Mouse (Mus musculus): Measurements from ENCODE around the gene Ajuba. TPM values are rescaled to one million over a fixed set of nuclear protein-coding genes. Genes with fewer than 3 reads are reported as not detected.

Gene Ajuba
- polyA plus RNA-seq, 1 experiment from 2014 or later, result 38.5 TPM

- H3K36me3 ChIP-seq (ENCODE audit: control insufficient read depth, insufficient read depth, low read length), result peaks cover 8% of the 10 kb centered on the region
- no peak for ATAC-seq (ENCODE audit: insufficient number of reproducible peaks, low FRiP score, low TSS enrichment, low read depth)
- 76% methylated on average over 6 of the region's 6 CpGs for WGBS
Observed at GRCm38 (mm10) chr14:54610648-54611047, 33.3 kb upstream of the Ajuba start.

GRCm38 (mm10) chr14:54609962-54610361, 32.6 kb upstream of the Ajuba start:
- no peak overlapping the region for H3K27ac ChIP-seq (replicated peaks; ENCODE audit: low read depth, low read length)
- no peaks in the 10 kb centered on the region for H3K27me3 ChIP-seq (ENCODE audit: control insufficient read depth, insufficient read depth, low read length)
- peaks cover 7% of the 10 kb centered on the region for H3K36me3 ChIP-seq (ENCODE audit: control insufficient read depth, insufficient read depth, low read length)
- DNase-seq (ENCODE audit: low spot score) (no peak), ATAC-seq (ENCODE audit: insufficient number of reproducible peaks, low FRiP score, low TSS enrichment, low read depth) (no peak)
- no peak overlapping the region for H3K9ac ChIP-seq (ENCODE audit: low read length)
- WGBS, result 90% methylated on average over 4 of the region's 4 CpGs
- no peaks in the 10 kb centered on the region for H3K9me3 ChIP-seq (ENCODE audit: control insufficient read depth, low read length)
- no peaks in the 10 kb centered on the region for H3K4me1 ChIP-seq (ENCODE audit: control insufficient read depth, insufficient read depth, low read length)
- no peak overlapping the region for H3K4me3 ChIP-seq (ENCODE audit: low read depth, low read length)
- no peak overlapping the region for H3K4me2 ChIP-seq (ENCODE audit: low read depth, severe bottlenecking)

More at GRCm38 (mm10) chr14:54610648-54611047, 33.3 kb upstream of the Ajuba start:
- DNase-seq (ENCODE audit: low spot score), result no peak
- Histone ChIP-seq H3K4me3 (ENCODE audit: low read depth, low read length) (no peak overlapping the region), H3K4me1 (ENCODE audit: control insufficient read depth, insufficient read depth, low read length) (no peaks in the 10 kb centered on the region), H3K9me3 (ENCODE audit: control insufficient read depth, low read length) (no peaks in the 10 kb centered on the region), H3K27me3 (ENCODE audit: control insufficient read depth, insufficient read depth, low read length) (no peaks in the 10 kb centered on the region), H3K4me2 (ENCODE audit: low read depth, severe bottlenecking) (no peak overlapping the region), H3K27ac (replicated peaks; ENCODE audit: low read depth, low read length) (no peak overlapping the region), H3K9ac (ENCODE audit: low read length) (no peak overlapping the region)

- Histone ChIP-seq H3K9me3 (ENCODE audit: control insufficient read depth, low read length) (no peaks in the 10 kb centered on the region), H3K9ac (ENCODE audit: low read length) (no peak overlapping the region), H3K27ac (replicated peaks; ENCODE audit: low read depth, low read length) (no peak overlapping the region), H3K36me3 (ENCODE audit: control insufficient read depth, insufficient read depth, low read length) (peaks cover 7% of the 10 kb centered on the region), H3K27me3 (ENCODE audit: control insufficient read depth, insufficient read depth, low read length) (no peaks in the 10 kb centered on the region), H3K4me2 (ENCODE audit: low read depth, severe bottlenecking) (no peak overlapping the region), H3K4me3 (ENCODE audit: low read depth, low read length) (no peak overlapping the region), H3K4me1 (ENCODE audit: control insufficient read depth, insufficient read depth, low read length) (peaks cover 3% of the 10 kb centered on the region; the same call in 1 of the 2 replicates)
- no peak for DNase-seq (ENCODE audit: low spot score)
- 70% methylated on average over 4 of the region's 4 CpGs for WGBS
- no peak for ATAC-seq (ENCODE audit: insufficient number of reproducible peaks, low FRiP score, low TSS enrichment, low read depth)
Observed at GRCm38 (mm10) chr14:54609245-54609644, 31.9 kb upstream of the Ajuba start.

- no peak for ATAC-seq (ENCODE audit: insufficient number of reproducible peaks, low FRiP score, low TSS enrichment, low read depth)
- Histone ChIP-seq H3K36me3 (ENCODE audit: control insufficient read depth, insufficient read depth, low read length) (peaks cover 2% of the 10 kb centered on the region; the same call in 1 of the 2 replicates), H3K27ac (replicated peaks; ENCODE audit: low read depth, low read length) (no peak overlapping the region), H3K4me2 (ENCODE audit: low read depth, severe bottlenecking) (no peak overlapping the region), H3K27me3 (ENCODE audit: control insufficient read depth, insufficient read depth, low read length) (no peaks in the 10 kb centered on the region), H3K4me3 (ENCODE audit: low read depth, low read length) (no peak overlapping the region), H3K9ac (ENCODE audit: low read length) (no peak overlapping the region), H3K4me1 (ENCODE audit: control insufficient read depth, insufficient read depth, low read length) (peaks cover 3% of the 10 kb centered on the region; the same call in 1 of the 2 replicates), H3K9me3 (ENCODE audit: control insufficient read depth, low read length) (no peaks in the 10 kb centered on the region)
- DNase-seq (ENCODE audit: low spot score), result no peak
- WGBS, result 62% methylated on average over 8 of the region's 8 CpGs
Observed at GRCm38 (mm10) chr14:54607226-54607625, 29.9 kb upstream of the Ajuba start.

- Histone ChIP-seq H3K4me3 (ENCODE audit: low read depth, low read length) (peak within 1 kb of the TSS; percentile 46), H3K9ac (ENCODE audit: low read length) (peak within 1 kb of the TSS; percentile 66), H3K27ac (replicated peaks; ENCODE audit: low read depth, low read length) (peak within 1 kb of the TSS; percentile 62; the same call in 1 of the 2 replicates), H3K4me1 (ENCODE audit: control insufficient read depth, insufficient read depth, low read length) (peaks cover 3% of the 10 kb centered on the region; the same call in 1 of the 2 replicates), H3K4me2 (ENCODE audit: low read depth, severe bottlenecking) (peak within 1 kb of the TSS; percentile 65), H3K36me3 (ENCODE audit: control insufficient read depth, insufficient read depth, low read length) (no peaks in the 10 kb centered on the region), H3K9me3 (ENCODE audit: control insufficient read depth, low read length) (no peaks in the 10 kb centered on the region), H3K27me3 (ENCODE audit: control insufficient read depth, insufficient read depth, low read length) (no peaks in the 10 kb centered on the region)
- DNase-seq (ENCODE audit: low spot score), result peak; percentile 81
- 0 out of 2 replicates have a peak, but pooled peaks have one; percentile 18 for ATAC-seq (ENCODE audit: insufficient number of reproducible peaks, low FRiP score, low TSS enrichment, low read depth)
- WGBS, result under 1% methylated on average over 39 of the region's 39 CpGs
Observed at GRCm38 (mm10) chr14:54605752-54606321, 28.5 kb upstream of the Ajuba start, which contains the start of gene 4931414P19Rik. TSS of gene 4931414P19Rik (minus strand) at chr14:54605993.

GRCm38 (mm10) chr14:54603686-54604085, 26.3 kb upstream of the Ajuba start:
- Histone ChIP-seq H3K4me1 (ENCODE audit: control insufficient read depth, insufficient read depth, low read length) (peaks cover 3% of the 10 kb centered on the region; the same call in 1 of the 2 replicates), H3K4me2 (ENCODE audit: low read depth, severe bottlenecking) (peak overlapping the region; percentile 37), H3K4me3 (ENCODE audit: low read depth, low read length) (peak overlapping the region; percentile 67; the same call in 1 of the 2 replicates), H3K9ac (ENCODE audit: low read length) (peak overlapping the region; percentile 93; the same call in 1 of the 2 replicates), H3K27me3 (ENCODE audit: control insufficient read depth, insufficient read depth, low read length) (no peaks in the 10 kb centered on the region), H3K27ac (replicated peaks; ENCODE audit: low read depth, low read length) (no peak overlapping the region), H3K9me3 (ENCODE audit: control insufficient read depth, low read length) (no peaks in the 10 kb centered on the region; the same call in 1 of the 2 replicates), H3K36me3 (ENCODE audit: control insufficient read depth, insufficient read depth, low read length) (no peaks in the 10 kb centered on the region)
- no peak for ATAC-seq (ENCODE audit: insufficient number of reproducible peaks, low FRiP score, low TSS enrichment, low read depth)
- DNase-seq (ENCODE audit: low spot score), result no peak
- 83% methylated on average over 8 of the region's 8 CpGs for WGBS

- ATAC-seq (ENCODE audit: insufficient number of reproducible peaks, low FRiP score, low TSS enrichment, low read depth) (peak; percentile 97), DNase-seq (ENCODE audit: low spot score) (peak; percentile 97)
- H3K36me3 ChIP-seq (ENCODE audit: control insufficient read depth, insufficient read depth, low read length), result no peaks in the 10 kb centered on the region
- peaks cover 3% of the 10 kb centered on the region; the same call in 1 of the 2 replicates for H3K4me1 ChIP-seq (ENCODE audit: control insufficient read depth, insufficient read depth, low read length)
- H3K9me3 ChIP-seq (ENCODE audit: control insufficient read depth, low read length), result no peaks in the 10 kb centered on the region; the same call in 1 of the 2 replicates
- H3K4me2 ChIP-seq (ENCODE audit: low read depth, severe bottlenecking), result peak overlapping the region; percentile 55
- H3K27me3 ChIP-seq (ENCODE audit: control insufficient read depth, insufficient read depth, low read length), result no peaks in the 10 kb centered on the region
- peak overlapping the region; percentile 93 for H3K9ac ChIP-seq (ENCODE audit: low read length)
- under 1% methylated on average over 46 of the region's 46 CpGs for WGBS
- H3K27ac ChIP-seq (replicated peaks; ENCODE audit: low read depth, low read length), result peak overlapping the region; percentile 77; the same call in 1 of the 2 replicates
- H3K4me3 ChIP-seq (ENCODE audit: low read depth, low read length), result peak overlapping the region; percentile 67
Observed at GRCm38 (mm10) chr14:54603038-54603654, 25.8 kb upstream of the Ajuba start.

- H3K4me1 ChIP-seq (ENCODE audit: control insufficient read depth, insufficient read depth, low read length), result peaks cover 3% of the 10 kb centered on the region; the same call in 1 of the 2 replicates
- peak overlapping the region; percentile 67 for H3K4me3 ChIP-seq (ENCODE audit: low read depth, low read length)
- H3K36me3 ChIP-seq (ENCODE audit: control insufficient read depth, insufficient read depth, low read length), result no peaks in the 10 kb centered on the region
- ATAC-seq (ENCODE audit: insufficient number of reproducible peaks, low FRiP score, low TSS enrichment, low read depth), result no peak
- H3K27me3 ChIP-seq (ENCODE audit: control insufficient read depth, insufficient read depth, low read length), result no peaks in the 10 kb centered on the region
- peak overlapping the region; percentile 55; the same call in 1 of the 2 replicates for H3K4me2 ChIP-seq (ENCODE audit: low read depth, severe bottlenecking)
- peak overlapping the region; percentile 93 for H3K9ac ChIP-seq (ENCODE audit: low read length)
- peak overlapping the region; percentile 77; the same call in 1 of the 2 replicates for H3K27ac ChIP-seq (replicated peaks; ENCODE audit: low read depth, low read length)
- no peaks in the 10 kb centered on the region; the same call in 1 of the 2 replicates for H3K9me3 ChIP-seq (ENCODE audit: control insufficient read depth, low read length)
- 53% methylated on average over 4 of the region's 4 CpGs for WGBS
- DNase-seq (ENCODE audit: low spot score), result no peak
Observed at GRCm38 (mm10) chr14:54602613-54603012, 25.3 kb upstream of the Ajuba start.

Measured in limb, embryonic 11.5 days (tissue).